Mouse (Mus musculus) forebrain, embryonic 13.5 days (tissue): ENCODE data around the gene Chdh. TPM values are rescaled to one million over a fixed set of nuclear protein-coding genes. Genes with fewer than 3 reads are reported as not detected.

Experiments
- ATAC-seq: fragments of 200-750 bp; cut with Nextera tagmentation; 2 replicates; pipeline ENCODE4 v1.8.0; 2017
- H3K27ac ChIP-seq: fragments of 300-500 bp; sonication (generic); 2 replicates; pipeline ENCODE4 v1.5.1; 2015; ENCODE audit warnings: inconsistent platforms, mild to moderate bottlenecking, moderate library complexity
- H3K27me3 ChIP-seq: fragments of 300-500 bp; sonication (generic); 2 replicates; pipeline ENCODE4 v1.6.1; 2015; ENCODE audit warnings: mild to moderate bottlenecking, inconsistent platforms
- H3K36me3 ChIP-seq: fragments of 300-500 bp; sonication (generic); 2 replicates; pipeline ENCODE4 v1.6.1; 2015; ENCODE audit warnings: mild to moderate bottlenecking, inconsistent platforms; ENCODE audit not compliant: poor library complexity, severe bottlenecking
- H3K4me1 ChIP-seq: fragments of 300-500 bp; sonication (generic); 2 replicates; pipeline ENCODE4 v1.6.1; 2015; ENCODE audit warnings: inconsistent platforms
- H3K4me2 ChIP-seq: fragments of 300-500 bp; sonication (generic); 2 replicates; pipeline ENCODE4 v1.6.1; 2015; ENCODE audit warnings: inconsistent platforms, mild to moderate bottlenecking, moderate library complexity
- H3K4me3 ChIP-seq: fragments of 300-500 bp; sonication (generic); 2 replicates; pipeline ENCODE4 v1.5.1; 2015; ENCODE audit warnings: mild to moderate bottlenecking, inconsistent platforms
- H3K9ac ChIP-seq: fragments of 300-500 bp; sonication (generic); 2 replicates; pipeline ENCODE4 v1.6.1; 2015; ENCODE audit warnings: mild to moderate bottlenecking, inconsistent platforms
- H3K9me3 ChIP-seq: fragments of 300-500 bp; sonication (generic); replicated peaks from 2 replicates; pipeline ENCODE4 v1.6.1; 2016; ENCODE audit warnings: inconsistent platforms
- WGBS: fragments of 180-500 bp; shearing (Covaris S2); methylation state at CpG from one replicate; pipeline ENCODE4 v1.1.7; 2015; 5-methylcytosine and 5-hydroxymethylcytosine counted together
- polyA plus RNA-seq: library from polyadenylated mRNA; unstranded; fragments of >200 nt; fragmentation: Nextera tagmentation; extraction: Ambion mirVana; gene quantifications from 2 replicates; pipeline ENCODE4 v1.2.1, GENCODE M21; 2015

Chdh gene
- polyA plus RNA-seq, 1 experiment from 2014 or later: 0.04 TPM

DNA sequence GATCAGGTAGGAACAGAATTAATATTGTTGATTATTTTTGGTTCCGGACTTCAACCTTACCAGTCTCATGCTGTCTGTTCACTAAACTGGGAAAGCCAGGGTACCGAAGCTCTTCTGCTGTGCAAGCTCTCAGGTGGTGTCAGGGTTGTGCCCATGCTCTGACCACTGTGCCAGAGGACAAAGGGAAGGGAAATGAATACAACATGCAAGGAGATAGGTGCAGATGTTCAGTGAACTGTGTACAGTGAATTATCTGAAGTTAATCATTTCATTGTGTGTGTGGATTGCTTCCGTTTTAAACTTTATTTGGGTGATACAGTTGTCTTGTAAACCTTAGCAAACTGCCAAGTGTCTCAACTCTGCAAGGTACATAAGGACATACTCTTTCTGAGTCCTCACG, 20.5 kb upstream of the Chdh start:
- Histone ChIP-seq H3K27ac (no peak overlapping the region), H3K4me2 (no peak overlapping the region), H3K9me3 (no peaks in the 10 kb centered on the region), H3K4me3 (no peak overlapping the region), H3K4me1 (no peaks in the 10 kb centered on the region), H3K9ac (no peak overlapping the region), H3K36me3 (peaks cover 100% of the 10 kb centered on the region), H3K27me3 (no peaks in the 10 kb centered on the region)
- 96% methylated on average over 4 of the region's 4 CpGs for WGBS
- ATAC-seq: no peak

DNA sequence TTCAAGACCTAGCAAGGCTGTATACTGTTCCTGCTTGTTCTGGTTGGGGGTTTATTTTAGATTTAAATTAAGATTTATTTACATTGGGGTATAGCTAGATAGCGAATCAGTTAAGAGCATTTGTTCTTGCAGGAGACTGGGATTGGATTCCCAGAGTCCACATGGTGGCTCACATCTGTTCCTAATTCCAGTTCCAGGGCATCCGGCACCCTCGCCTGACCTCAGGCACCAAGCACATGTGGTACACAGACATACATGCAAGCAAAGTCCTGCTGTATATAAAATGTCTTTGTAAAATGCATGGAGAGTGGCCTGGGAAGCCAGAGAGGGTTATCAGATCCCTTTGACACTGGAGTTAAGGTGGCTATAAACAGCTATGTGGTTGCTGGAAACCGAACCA, 13.8 kb upstream of the Chdh start:
- Histone ChIP-seq H3K4me1 (no peaks in the 10 kb centered on the region), H3K4me2 (no peak overlapping the region), H3K27me3 (no peaks in the 10 kb centered on the region), H3K36me3 (peaks cover 84% of the 10 kb centered on the region), H3K9me3 (no peaks in the 10 kb centered on the region), H3K9ac (no peak overlapping the region), H3K4me3 (no peak overlapping the region), H3K27ac (no peak overlapping the region)
- no peak for ATAC-seq
- 94% methylated on average over 4 of the region's 4 CpGs for WGBS

DNA sequence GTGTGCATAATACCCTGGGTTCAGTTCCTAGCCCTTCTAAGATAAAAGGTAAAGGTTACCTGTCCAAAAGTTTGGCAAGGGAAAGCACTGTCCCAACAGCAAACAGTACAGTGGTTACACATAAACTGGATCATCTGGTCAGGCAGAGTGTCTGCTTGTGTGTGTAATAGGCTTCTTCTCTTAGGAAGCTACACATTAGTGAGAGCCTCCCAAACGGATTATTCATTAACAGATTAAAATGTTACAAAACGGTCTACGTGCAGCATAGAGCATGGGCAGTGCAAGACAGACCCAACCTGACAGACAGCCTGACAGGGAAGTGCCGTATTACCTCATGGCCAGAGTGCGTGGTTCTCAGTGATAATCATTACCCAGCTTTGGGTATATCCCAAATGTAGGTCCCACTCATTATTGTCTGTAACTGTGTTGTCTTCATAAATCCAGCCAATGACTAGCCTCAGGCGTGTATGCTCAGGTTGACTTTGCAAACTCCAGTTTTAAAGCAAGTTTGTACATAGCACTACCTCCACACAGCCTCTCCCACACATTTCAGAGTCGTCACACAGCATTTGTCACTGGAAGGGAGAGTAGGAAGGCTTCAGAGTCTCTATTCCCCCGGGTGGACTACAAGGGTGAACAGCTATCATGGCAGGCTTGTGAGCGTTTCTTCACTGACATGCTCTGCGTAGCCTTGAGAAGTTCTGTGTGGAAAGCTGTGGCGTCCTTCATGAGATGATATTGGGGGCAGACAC, 12.6 kb upstream of the Chdh start:
- H3K4me3 ChIP-seq: no peak overlapping the region
- H3K9ac ChIP-seq: no peak overlapping the region
- H3K4me1 ChIP-seq: no peaks in the 10 kb centered on the region
- WGBS: 94% methylated on average over 11 of the region's 11 CpGs
- H3K27me3 ChIP-seq: no peaks in the 10 kb centered on the region
- no peaks in the 10 kb centered on the region for H3K9me3 ChIP-seq
- no peak for ATAC-seq
- H3K4me2 ChIP-seq: no peak overlapping the region
- H3K36me3 ChIP-seq: peaks cover 72% of the 10 kb centered on the region
- H3K27ac ChIP-seq: no peak overlapping the region

DNA sequence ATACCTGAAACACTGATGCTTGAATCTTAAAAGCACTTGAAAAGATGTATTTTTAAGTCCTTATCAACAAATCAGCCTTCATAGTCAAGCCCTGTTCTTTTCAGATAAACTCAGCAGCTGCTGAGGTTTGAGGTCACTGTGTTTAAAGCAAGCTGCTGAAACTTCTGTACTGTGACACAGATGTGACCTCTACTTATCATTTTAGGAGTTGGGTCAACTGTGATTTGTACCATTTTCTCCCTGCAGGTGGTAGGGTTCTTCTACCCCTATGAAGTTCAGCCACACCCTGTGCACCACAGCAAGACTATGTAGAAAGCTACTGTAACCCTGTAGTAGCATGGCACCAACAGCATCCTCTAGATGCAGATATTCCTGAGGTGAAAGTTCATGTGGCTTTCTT, 11.5 kb upstream of the Chdh start:
- Histone ChIP-seq H3K9me3 (no peaks in the 10 kb centered on the region), H3K27me3 (no peaks in the 10 kb centered on the region), H3K4me1 (no peaks in the 10 kb centered on the region), H3K36me3 (peaks cover 60% of the 10 kb centered on the region), H3K27ac (no peak overlapping the region), H3K4me3 (no peak overlapping the region), H3K4me2 (no peak overlapping the region), H3K9ac (no peak overlapping the region)
- ATAC-seq: no peak

DNA sequence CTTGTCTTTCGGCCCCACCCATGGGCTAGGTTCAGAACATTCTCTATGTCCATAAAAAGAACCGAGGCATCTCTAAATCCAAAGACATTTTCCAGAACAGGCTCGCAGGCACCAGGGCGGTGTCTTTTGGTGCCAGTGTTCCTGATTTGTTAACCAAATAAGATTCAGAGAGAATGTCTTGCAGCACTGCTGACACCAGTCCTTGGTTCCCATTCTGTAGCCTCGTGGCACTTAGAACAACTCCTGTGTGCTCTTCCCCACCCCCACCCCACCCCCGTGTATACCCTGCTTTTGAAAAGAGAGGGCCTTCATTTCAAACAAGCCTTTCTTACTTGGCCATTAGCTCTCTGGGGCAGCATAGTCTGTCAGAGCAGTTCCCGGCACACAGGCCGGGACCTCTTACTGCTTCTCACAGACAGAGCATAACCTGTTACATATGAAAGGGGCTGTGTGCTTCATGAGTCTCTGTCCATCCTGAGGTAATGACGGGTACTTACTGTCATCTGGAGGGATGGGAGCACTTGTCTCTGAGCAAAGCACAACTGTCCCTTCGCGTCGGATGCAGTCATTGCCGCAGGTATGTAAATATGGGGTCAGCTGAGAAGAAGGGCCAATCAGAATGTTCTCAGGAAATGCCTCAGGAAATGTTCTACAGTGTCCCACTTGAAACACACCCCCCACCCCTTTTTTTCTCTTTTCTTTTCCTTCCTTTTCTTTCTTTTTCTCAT, 9.9 kb upstream of the Chdh start:
- no peak overlapping the region for H3K27ac ChIP-seq
- no peak overlapping the region for H3K9ac ChIP-seq
- H3K4me2 ChIP-seq: no peak overlapping the region
- H3K36me3 ChIP-seq: peaks cover 45% of the 10 kb centered on the region
- no peak; the same call in 1 of the 2 replicates for ATAC-seq
- WGBS: 69% methylated on average over 13 of the region's 13 CpGs
- no peaks in the 10 kb centered on the region for H3K9me3 ChIP-seq
- H3K27me3 ChIP-seq: no peaks in the 10 kb centered on the region
- H3K4me3 ChIP-seq: no peak overlapping the region
- no peaks in the 10 kb centered on the region for H3K4me1 ChIP-seq

DNA sequence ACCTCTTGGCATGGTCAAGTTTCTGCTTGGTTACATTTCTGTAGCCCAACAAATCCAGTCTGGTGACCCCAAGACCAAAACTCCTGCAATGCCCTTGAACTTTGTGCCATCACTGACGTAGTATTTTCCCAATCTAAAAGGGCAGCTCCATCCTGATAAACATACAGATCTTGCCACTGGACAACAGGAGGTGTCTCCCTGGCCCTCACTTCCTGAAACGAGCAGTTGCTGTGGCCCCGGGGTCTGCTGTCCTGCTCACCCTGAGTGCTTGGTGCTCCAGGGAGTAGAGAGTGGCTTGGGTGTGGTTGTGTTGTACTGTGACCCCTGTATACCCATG, 9.4 kb upstream of the Chdh start:
- Histone ChIP-seq H3K36me3 (peaks cover 39% of the 10 kb centered on the region), H3K4me3 (no peak overlapping the region), H3K4me1 (no peaks in the 10 kb centered on the region), H3K9ac (no peak overlapping the region), H3K27me3 (0 out of 2 replicates have a peak, but pooled peaks cover 2% of the 10 kb centered on the region), H3K9me3 (no peaks in the 10 kb centered on the region), H3K4me2 (no peak overlapping the region), H3K27ac (no peak overlapping the region)
- no peak for ATAC-seq
- 89% methylated on average over 3 of the region's 3 CpGs for WGBS

DNA sequence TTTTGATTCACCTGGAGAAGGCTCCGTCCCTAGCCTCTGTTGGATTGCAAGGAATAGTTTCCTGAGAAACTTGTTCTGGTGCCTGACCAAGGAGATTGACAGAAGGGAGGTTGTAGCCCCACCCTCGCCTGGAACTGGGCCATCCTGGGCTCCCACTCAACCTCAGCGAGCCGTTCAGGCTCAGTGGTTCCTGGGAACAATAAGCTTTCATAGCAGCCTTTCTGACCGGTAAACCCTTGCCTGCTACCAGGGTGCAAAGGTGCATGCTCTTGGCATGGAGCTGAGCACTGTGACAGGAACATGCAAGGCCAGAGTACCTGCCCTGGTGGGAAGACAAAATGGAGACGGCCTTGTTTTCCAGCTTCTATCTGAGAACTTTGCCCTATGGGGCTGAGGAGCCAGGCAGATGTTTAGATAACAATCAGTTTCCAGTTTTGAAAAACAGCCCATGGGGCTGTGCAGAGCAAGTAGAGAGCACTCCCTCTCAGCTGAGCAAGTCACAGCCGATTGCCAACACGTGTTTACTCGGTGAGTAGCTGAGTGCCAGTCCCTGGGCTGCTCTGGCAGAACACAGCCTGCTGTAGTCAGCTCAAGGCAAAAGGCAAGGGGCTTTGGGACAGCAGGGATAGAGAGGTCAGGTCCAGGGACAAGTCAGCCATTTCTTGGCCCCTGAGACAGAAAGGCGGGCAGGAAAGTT, 1.2 kb downstream of the Chdh start:
- WGBS: 69% methylated on average over 10 of the region's 10 CpGs
- H3K9me3 ChIP-seq: no peaks in the 10 kb centered on the region
- no peak overlapping the region for H3K4me3 ChIP-seq
- H3K27ac ChIP-seq: no peak overlapping the region
- peaks cover 24% of the 10 kb centered on the region; the same call in 1 of the 2 replicates for H3K27me3 ChIP-seq
- H3K9ac ChIP-seq: no peak overlapping the region
- no peak overlapping the region for H3K4me2 ChIP-seq
- peak; percentile 51; the same call in 1 of the 2 replicates for ATAC-seq
- H3K36me3 ChIP-seq: no peaks in the 10 kb centered on the region
- H3K4me1 ChIP-seq: peaks cover 10% of the 10 kb centered on the region

DNA sequence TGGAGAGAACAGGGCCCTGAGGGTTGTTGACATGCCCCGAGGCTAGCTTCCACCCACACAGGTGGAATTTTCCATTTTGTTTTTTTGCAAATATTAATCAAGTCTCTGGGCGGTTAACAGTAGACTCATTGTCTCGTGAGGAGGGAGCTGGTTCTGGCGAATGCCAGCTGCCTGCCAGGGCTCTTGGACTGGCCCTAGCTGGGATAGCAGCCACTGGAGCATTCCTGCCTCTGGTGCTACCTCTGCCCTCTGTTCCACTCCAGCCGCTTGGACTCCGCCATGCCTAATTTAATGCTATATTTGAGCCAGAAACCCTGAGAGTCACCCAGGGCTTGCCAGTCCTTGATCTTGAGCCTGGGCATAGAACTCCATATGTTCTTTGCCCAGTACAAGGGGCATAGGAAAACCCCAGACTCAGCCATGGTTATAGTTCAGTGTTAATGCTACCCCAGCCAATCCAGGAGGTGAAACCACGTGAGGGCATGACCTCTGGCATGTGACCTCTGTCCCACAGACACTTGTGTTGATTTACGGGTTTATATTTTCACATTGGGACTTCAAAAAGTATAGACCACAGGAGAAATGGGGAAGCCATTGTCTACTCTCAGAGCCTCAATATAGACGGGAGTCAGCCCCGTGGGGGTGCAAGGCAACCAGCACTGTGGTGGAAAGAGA, 3.2 kb downstream of the Chdh start:
- 86% methylated on average over 10 of the region's 10 CpGs for WGBS
- Histone ChIP-seq H3K36me3 (no peaks in the 10 kb centered on the region), H3K4me1 (peaks cover 10% of the 10 kb centered on the region), H3K9me3 (no peaks in the 10 kb centered on the region), H3K9ac (no peak overlapping the region), H3K27ac (no peak overlapping the region), H3K4me3 (no peak overlapping the region), H3K4me2 (no peak overlapping the region), H3K27me3 (peaks cover 24% of the 10 kb centered on the region; the same call in 1 of the 2 replicates)
- no peak for ATAC-seq

DNA sequence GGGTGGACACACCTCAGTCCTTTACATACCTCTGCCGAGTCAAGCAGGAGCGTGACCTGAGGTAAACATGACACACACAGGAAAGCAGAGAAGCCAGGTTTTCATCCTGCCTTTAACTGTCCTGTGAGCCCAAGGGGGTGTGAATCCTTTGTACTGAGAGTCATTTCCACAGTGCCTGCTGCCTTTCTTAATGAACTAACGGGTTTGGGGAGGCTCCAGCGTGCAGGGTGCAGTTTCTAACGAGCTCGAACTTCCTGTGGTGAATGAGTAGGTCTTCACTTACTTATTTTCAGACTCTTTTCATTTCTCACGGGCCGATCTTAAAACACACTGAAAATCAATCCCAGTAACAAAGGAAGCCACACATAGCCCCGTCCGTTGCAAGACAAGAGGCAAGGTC, 5.7 kb downstream of the Chdh start:
- no peaks in the 10 kb centered on the region for H3K4me1 ChIP-seq
- WGBS: 34% methylated on average over 10 of the region's 10 CpGs

DNA sequence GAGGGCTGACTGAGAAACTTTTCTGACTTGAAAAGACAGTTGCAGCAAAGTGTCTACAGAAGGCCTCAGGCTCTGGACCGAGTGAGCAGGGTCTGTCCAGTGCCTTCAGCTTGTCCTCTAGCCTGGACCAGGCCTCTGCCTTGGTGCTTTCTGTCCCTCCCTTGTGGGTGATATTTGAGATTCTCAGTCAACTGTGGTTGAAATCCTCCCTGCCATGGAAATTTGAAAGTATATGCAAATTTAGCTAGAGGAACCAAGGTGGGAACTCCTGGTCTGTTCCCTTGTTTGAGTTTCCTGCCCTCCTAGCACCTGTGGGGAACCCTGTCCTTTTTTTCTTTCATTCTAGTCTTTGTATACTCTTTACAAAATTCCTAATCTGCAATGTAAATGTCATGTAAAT, 6.2 kb downstream of the Chdh start:
- 65% methylated on average over 1 of the region's 1 CpGs for WGBS
- Histone ChIP-seq H3K27ac (no peak overlapping the region), H3K27me3 (0 out of 2 replicates have a peak, but pooled peaks cover 7% of the 10 kb centered on the region), H3K4me3 (no peak overlapping the region), H3K9me3 (no peaks in the 10 kb centered on the region), H3K4me1 (no peaks in the 10 kb centered on the region), H3K9ac (no peak overlapping the region), H3K36me3 (no peaks in the 10 kb centered on the region), H3K4me2 (no peak overlapping the region)
- ATAC-seq: no peak

More for the DNA sequence above, 5.7 kb downstream of the Chdh start:
- 0 out of 2 replicates have a peak, but pooled peaks cover 8% of the 10 kb centered on the region for H3K27me3 ChIP-seq
- no peak overlapping the region for H3K4me3 ChIP-seq
- H3K4me2 ChIP-seq: no peak overlapping the region
- no peak overlapping the region for H3K9ac ChIP-seq
- H3K27ac ChIP-seq: no peak overlapping the region
- no peaks in the 10 kb centered on the region for H3K9me3 ChIP-seq
- no peaks in the 10 kb centered on the region for H3K36me3 ChIP-seq
- no peak for ATAC-seq

DNA sequence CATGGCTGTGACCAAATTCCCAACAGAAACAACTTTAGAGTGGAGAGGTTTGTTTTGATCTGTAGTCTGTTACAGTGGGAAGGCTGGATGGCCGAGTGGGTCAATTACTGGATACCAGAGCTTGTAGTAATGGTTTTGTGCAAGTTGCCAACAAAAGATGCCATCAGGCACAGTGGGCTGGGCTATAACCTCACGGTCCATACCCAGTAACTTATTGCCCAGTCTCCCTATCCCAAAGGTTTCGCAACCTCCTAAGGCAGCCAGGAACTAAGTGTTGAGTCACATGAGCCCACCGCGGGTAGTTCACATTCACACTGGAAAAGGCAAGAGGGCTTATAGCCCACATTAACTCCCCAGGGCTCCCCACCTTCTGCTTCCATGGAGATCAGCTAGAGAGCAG, 7.8 kb downstream of the Chdh start:
- Histone ChIP-seq H3K4me1 (no peaks in the 10 kb centered on the region), H3K36me3 (no peaks in the 10 kb centered on the region), H3K27me3 (no peaks in the 10 kb centered on the region), H3K9ac (no peak overlapping the region), H3K9me3 (no peaks in the 10 kb centered on the region), H3K27ac (no peak overlapping the region), H3K4me3 (no peak overlapping the region), H3K4me2 (no peak overlapping the region)
- 87% methylated on average over 5 of the region's 5 CpGs for WGBS
- ATAC-seq: no peak
